Comparison of ENCODE assay signal across 8 mouse cellular contexts in genomic region chr5:149679362-149679761, GRCm38 (mm10). TPM values are rescaled to one million over a fixed set of nuclear protein-coding genes. Genes with fewer than 3 reads are reported as not detected.
A peak's percentile ranks its signal among the peaks of the same experiment; 100 is the strongest.
DNase-seq lines count a peak whose midpoint lies in the region; ATAC-seq and TF ChIP-seq lines count a peak whose summit lies in the region.

No protein-coding gene starts in this region.

- TF ChIP-seq CTCF in gastrocnemius, adult 2 months (IDR thresholded peaks at IDR 0.05): no peak
- no peak for TF ChIP-seq CTCF in small intestine, adult 2 months (IDR thresholded peaks at IDR 0.05; ENCODE audit: extremely low read depth, insufficient read length, insufficient replicate concordance, low read depth, low read length)

- no peak for ATAC-seq in activated CD4-positive, CD25-positive, alpha-beta regulatory T cell, adult 4 months

- DNase-seq in gastrocnemius, adult 2 months: no peak
- DNase-seq in gastrocnemius, adult 18-20 months (ENCODE audit: low spot score): no peak
- DNase-seq in ES-CJ7 (ENCODE audit: low read depth, low spot score): peak; percentile 12
- DNase-seq in forebrain, embryonic 10.5 days (ENCODE audit: extremely low spot score, low spot score): peak; percentile 26
- no peak for DNase-seq in limb, embryonic 10.5 days (ENCODE audit: low spot score)
- no peak for DNase-seq in spleen, postnatal 36 days (ENCODE audit: low spot score in 2 of 2)

- no peak overlapping the region for H3K27ac ChIP-seq in gastrocnemius, adult 2 months
- H3K27ac ChIP-seq in forebrain, embryonic 10.5 days: peak overlapping the region; percentile 97
- peak overlapping the region; percentile 99 for H3K27ac ChIP-seq in limb, embryonic 10.5 days
- H3K27ac ChIP-seq in small intestine, adult 2 months (ENCODE audit: insufficient read depth, low read depth, low read length): no peak overlapping the region

- intact Hi-C loops in gastrocnemius, adult 2 months (cut with DNase I): loop anchor here (5.0 kb wide), 1 partner anchor 42 kb away; the partner anchor contains the start of gene Hsph1

- H3K9me3 ChIP-seq in forebrain, embryonic 10.5 days: no peaks in the 10 kb centered on the region
- H3K9me3 ChIP-seq in limb, embryonic 10.5 days (replicated peaks): no peaks in the 10 kb centered on the region

- peak overlapping the region; percentile 94 for H3K4me3 ChIP-seq in gastrocnemius, adult 2 months
- H3K4me3 ChIP-seq in forebrain, embryonic 10.5 days: peak overlapping the region; percentile 81
- H3K4me3 ChIP-seq in limb, embryonic 10.5 days: peak overlapping the region; percentile 85
- peak overlapping the region; percentile 69; the same call in 1 of the 2 replicates for H3K4me3 ChIP-seq in small intestine, adult 2 months (ENCODE audit: low read depth, low read length)

- no peak for TF ChIP-seq POLR2A in small intestine, adult 2 months (IDR thresholded peaks at IDR 0.05; ENCODE audit: low read depth, low read length)

- H3K4me1 ChIP-seq in forebrain, embryonic 10.5 days: peaks cover 19% of the 10 kb centered on the region
- peaks cover 37% of the 10 kb centered on the region for H3K4me1 ChIP-seq in limb, embryonic 10.5 days
- H3K4me1 ChIP-seq in small intestine, adult 2 months (ENCODE audit: control insufficient read depth, insufficient read depth, insufficient read length, low read length): peaks cover 10% of the 10 kb centered on the region; the same call in 1 of the 2 replicates

- H3K27me3 ChIP-seq in forebrain, embryonic 10.5 days (ENCODE audit: poor library complexity, severe bottlenecking): peaks cover 9% of the 10 kb centered on the region
- no peaks in the 10 kb centered on the region for H3K27me3 ChIP-seq in limb, embryonic 10.5 days (ENCODE audit: low read depth, poor library complexity, severe bottlenecking)
- H3K27me3 ChIP-seq in small intestine, adult 2 months (ENCODE audit: control insufficient read depth, insufficient read depth, low read length): no peaks in the 10 kb centered on the region

- 0 out of 2 replicates have a peak, but pooled peaks cover 4% of the 10 kb centered on the region for H3K36me3 ChIP-seq in forebrain, embryonic 10.5 days (replicated peaks)
- peaks cover 4% of the 10 kb centered on the region; the same call in 1 of the 2 replicates for H3K36me3 ChIP-seq in limb, embryonic 10.5 days
- no peaks in the 10 kb centered on the region for H3K36me3 ChIP-seq in small intestine, adult 2 months (ENCODE audit: control insufficient read depth, insufficient read depth, low read length)

- 8% methylated on average over 12 of the region's 12 CpGs for WGBS in forebrain, embryonic 10.5 days
- 10% methylated on average over 12 of the region's 12 CpGs for WGBS in limb, embryonic 10.5 days
- 18% methylated on average over 12 of the region's 12 CpGs for WGBS in small intestine, adult 2 months

RNA-seq across cellular contexts. Expression of gene B3glct, which starts 1.3 kb away (rescaled TPM):
- total RNA-seq in gastrocnemius, adult 2 months (2021): 1 to 10 TPM; 3.0 to 4.4 TPM
- 1 to 10 TPM; 3.5 to 5.2 TPM for total RNA-seq in gastrocnemius, adult 18-20 months (2021)
- 14.9 and 15.4 TPM in 2 replicates for polyA plus RNA-seq in forebrain, embryonic 10.5 days (2016; fragmentation: Nextera tagmentation; extraction: Ambion mirVana)
- polyA plus RNA-seq in limb, embryonic 10.5 days (2016; fragmentation: Nextera tagmentation; extraction: Ambion mirVana): 20.4 and 21.1 TPM in 2 replicates
- polyA plus RNA-seq in small intestine, adult 2 months (2012; rRNA removed): 3.5 and 4.8 TPM in 2 replicates
- polyA plus RNA-seq in activated CD4-positive, CD25-positive, alpha-beta regulatory T cell, adult 4 months (2017; shearing (Covaris generic)): 1 to 10 TPM; 2.4 to 2.9 TPM

RNA-seq across cellular contexts. Expression of gene Hsph1, which starts 43.2 kb away (rescaled TPM):
- 100 to 1,000 TPM in 1 of 2 experiments, 10 to 100 TPM in 1; 76.6 to 103 TPM for total RNA-seq in gastrocnemius, adult 2 months (2021)
- total RNA-seq in gastrocnemius, adult 18-20 months (2021): 10 to 100 TPM; 60.1 to 86.6 TPM
- 126 and 138 TPM in 2 replicates for polyA plus RNA-seq in forebrain, embryonic 10.5 days (2016; fragmentation: Nextera tagmentation; extraction: Ambion mirVana)
- 129 and 164 TPM in 2 replicates for polyA plus RNA-seq in limb, embryonic 10.5 days (2016; fragmentation: Nextera tagmentation; extraction: Ambion mirVana)
- polyA plus RNA-seq in small intestine, adult 2 months (2012; rRNA removed): 4.1 and 6.6 TPM in 2 replicates
- 10 to 100 TPM; 25.6 to 27.9 TPM for polyA plus RNA-seq in activated CD4-positive, CD25-positive, alpha-beta regulatory T cell, adult 4 months (2017; shearing (Covaris generic))

Comparison
In these comparisons a context has a peak if more than half of its experiments do, and no peak if none do; other contexts are left out.
1. DNase-seq: peak in ES-CJ7 (single experiment) and forebrain, embryonic 10.5 days (single experiment); none in gastrocnemius, adult 2 months (single experiment), gastrocnemius, adult 18-20 months (single experiment), limb, embryonic 10.5 days (single experiment) and spleen, postnatal 36 days (0 of 2).
2. H3K27ac ChIP-seq: peak in forebrain, embryonic 10.5 days (single experiment) and limb, embryonic 10.5 days (single experiment); none in gastrocnemius, adult 2 months (single experiment) and small intestine, adult 2 months (single experiment).
3. Peak in every context shown above with its lines, with median percentiles within 50 percentile points of each other: H3K4me3 ChIP-seq.